Mouse (Mus musculus): Measurements from ENCODE around the gene Cfap69. TPM values are rescaled to one million over a fixed set of nuclear protein-coding genes. Genes with fewer than 3 reads are reported as not detected.

Gene Cfap69
- total RNA-seq, 4 experiments from 2014 or later, result 13.7 to 23.6 (median 21.6) TPM

Other genes starting within 250 kb of the Cfap69 start
- 100 to 1,000 TPM; 168 to 203 (median 193) TPM for gene Cdk14, start 243.9 kb downstream of the Cfap69 start, total RNA-seq (2022)
- gene 1700015F17Rik, start 185.1 kb downstream of the Cfap69 start, total RNA-seq (2022), result 1 to 10 TPM; 1.1 to 1.5 (median 1.4) TPM
- 10 to 100 TPM; 43.8 to 45.2 (median 44.1) TPM for gene Cldn12, start 149.3 kb downstream of the Cfap69 start, total RNA-seq (2022)
- gene Gtpbp10, start 104.7 kb downstream of the Cfap69 start, total RNA-seq (2022), result 10 to 100 TPM; 10.6 to 12.8 (median 10.9) TPM
- not detected for gene Gm8773, start 90.4 kb downstream of the Cfap69 start, total RNA-seq (2022)
- 10 to 100 TPM; 10.2 to 13.3 (median 11.0) TPM for gene Steap2, start 30.3 kb upstream of the Cfap69 start, total RNA-seq (2022)
- gene Steap1, start 85.1 kb upstream of the Cfap69 start, total RNA-seq (2022), result 1 to 10 TPM in 1 of 4 experiments, under 1 TPM in 3; 0.27 to 1.6 (median 0.49) TPM

Data from left cerebral cortex, adult 8-10 months (tissue).